Mouse (Mus musculus) C2C12 (cell line): ENCODE data around the gene Bsg.

Experiments used
- CEBPB ChIP-seq: IDR thresholded peaks from one replicate; pipeline ENCODE4 v1.6.1; 2011; ENCODE audit warnings: low read depth, mild to moderate bottlenecking, control low read depth, moderate library complexity
- CTCF ChIP-seq: IDR thresholded peaks from one replicate; pipeline ENCODE4 v1.5.1; 2011; ENCODE audit not compliant: control insufficient read depth, insufficient read depth, insufficient read length
- MAX ChIP-seq: IDR thresholded peaks from one replicate; pipeline ENCODE4 v1.6.1; 2011; ENCODE audit warnings: mild to moderate bottlenecking, control low read depth
- MYOG ChIP-seq: IDR thresholded peaks from one replicate; pipeline ENCODE4 v1.6.1; 2011; ENCODE audit not compliant: control insufficient read depth, insufficient read length; ENCODE audit errors: extremely low read depth
- USF1 ChIP-seq: IDR thresholded peaks from one replicate; pipeline ENCODE4 v1.6.1; 2011; ENCODE audit warnings: low read depth, mild to moderate bottlenecking, control low read depth, moderate library complexity

- TF ChIP-seq USF1, result no peak
- TF ChIP-seq CTCF, result no peak
- TF ChIP-seq MYOG, result no peak
- TF ChIP-seq MAX, result no peak
- no peak for TF ChIP-seq CEBPB
Observed at GRCm38 (mm10) chr10:79684770-79685600, 19.3 kb upstream of the Bsg start.
